Mouse (Mus musculus) left cerebral cortex, adult 2 months (tissue): ENCODE measurements at regions not wholly inside any gene's neighbourhood (a gene's known extent, or its start where the extent isn't known, plus 50 kb on each side); places are given as distances from the start of the nearest gene placed in this dataset.

Experiments
- DNase-seq, 2 experiments: peaks; one replicate each; pipeline ENCODE4 v3.0.0; 2021 to 2022; ENCODE audit warnings: low spot score in 2 of 2, mixed read lengths in 1 of 2; ENCODE audit errors: extremely low spot score in 1 of 2
- H3K27ac ChIP-seq: fragments of 200-600 bp; 2 replicates; pipeline ENCODE4 v1.8.1; 2022
- H3K4me3 ChIP-seq: fragments of 200-600 bp; 2 replicates; pipeline ENCODE4 v1.8.1; 2022
- CTCF ChIP-seq: fragments of 200-600 bp; IDR thresholded peaks from 2 replicates; pipeline ENCODE4 v1.8.1; 2022; ENCODE audit warnings: antibody characterized with exemption, mild to moderate bottlenecking, moderate library complexity
- intact Hi-C: fragments of 180-260 bp; cut with DNase I; formaldehyde crosslinking; loops from one replicate; pipeline ENCODE4 v1.15.1; 2025

GRCm38 (mm10) chr15:51286352-51286751, 2598.4 kb upstream of the Gm7489 start:
- no peak overlapping the region for H3K4me3 ChIP-seq
- DNase-seq, result no peak
- TF ChIP-seq CTCF, result no peak
- intact Hi-C loops, result no loop called here
- H3K27ac ChIP-seq, result no peak overlapping the region

GRCm38 (mm10) chr15:51288911-51289432, 2595.7 kb upstream of the Gm7489 start:
- intact Hi-C loops, result no loop called here
- no peak overlapping the region for H3K27ac ChIP-seq
- H3K4me3 ChIP-seq, result no peak overlapping the region
- no peak for TF ChIP-seq CTCF
- no peak for DNase-seq

- intact Hi-C loops, result no loop called here
- no peak for DNase-seq
- Histone ChIP-seq H3K27ac (no peak overlapping the region), H3K4me3 (no peak overlapping the region)
- TF ChIP-seq CTCF, result no peak
Observed at GRCm38 (mm10) chr15:51289916-51290315, 2594.8 kb upstream of the Gm7489 start.

GRCm38 (mm10) chr15:51291183-51291582, 2593.5 kb upstream of the Gm7489 start:
- no peak overlapping the region for H3K4me3 ChIP-seq
- no peak overlapping the region for H3K27ac ChIP-seq
- intact Hi-C loops, result no loop called here
- DNase-seq, result no peak
- TF ChIP-seq CTCF, result no peak

- intact Hi-C loops, result no loop called here
- no peak for DNase-seq
- no peak overlapping the region for H3K27ac ChIP-seq
- no peak overlapping the region for H3K4me3 ChIP-seq
- no peak for TF ChIP-seq CTCF
Observed at GRCm38 (mm10) chr15:51296841-51297240, 2587.9 kb upstream of the Gm7489 start.

GRCm38 (mm10) chr15:51318072-51318471, 2566.6 kb upstream of the Gm7489 start:
- TF ChIP-seq CTCF, result no peak
- no peak for DNase-seq
- intact Hi-C loops, result no loop called here
- Histone ChIP-seq H3K27ac (no peak overlapping the region), H3K4me3 (no peak overlapping the region)

GRCm38 (mm10) chr15:51318760-51319159, 2565.9 kb upstream of the Gm7489 start:
- intact Hi-C loops, result no loop called here
- TF ChIP-seq CTCF, result no peak
- DNase-seq, result no peak
- Histone ChIP-seq H3K4me3 (no peak overlapping the region), H3K27ac (no peak overlapping the region)

- no peak overlapping the region for H3K4me3 ChIP-seq
- no peak overlapping the region for H3K27ac ChIP-seq
- TF ChIP-seq CTCF, result no peak
- intact Hi-C loops, result no loop called here
- DNase-seq, result no peak
Observed at GRCm38 (mm10) chr15:51320366-51320894, 2564.3 kb upstream of the Gm7489 start.

- intact Hi-C loops, result no loop called here
- no peak for DNase-seq
- Histone ChIP-seq H3K27ac (no peak overlapping the region), H3K4me3 (no peak overlapping the region)
- no peak for TF ChIP-seq CTCF
Observed at GRCm38 (mm10) chr15:51323284-51323683, 2561.4 kb upstream of the Gm7489 start.

GRCm38 (mm10) chr15:51324211-51324610, 2560.5 kb upstream of the Gm7489 start:
- DNase-seq, result no peak
- TF ChIP-seq CTCF, result no peak
- Histone ChIP-seq H3K27ac (no peak overlapping the region), H3K4me3 (no peak overlapping the region)
- intact Hi-C loops, result no loop called here

GRCm38 (mm10) chr15:51327702-51328101, 2557.0 kb upstream of the Gm7489 start:
- TF ChIP-seq CTCF, result no peak
- DNase-seq, result no peak
- Histone ChIP-seq H3K4me3 (no peak overlapping the region), H3K27ac (no peak overlapping the region)
- intact Hi-C loops, result no loop called here

GRCm38 (mm10) chr15:51336441-51336840, 2548.3 kb upstream of the Gm7489 start:
- intact Hi-C loops, result no loop called here
- H3K27ac ChIP-seq, result no peak overlapping the region
- TF ChIP-seq CTCF, result no peak
- no peak for DNase-seq
- no peak overlapping the region for H3K4me3 ChIP-seq

- TF ChIP-seq CTCF, result no peak
- no peak overlapping the region for H3K4me3 ChIP-seq
- no peak for DNase-seq
- intact Hi-C loops, result no loop called here
- H3K27ac ChIP-seq, result no peak overlapping the region
Observed at GRCm38 (mm10) chr15:51346301-51346700, 2538.4 kb upstream of the Gm7489 start.
